Mouse (Mus musculus): ENCODE results near the gene Atg3. TPM values are rescaled to one million over a fixed set of nuclear protein-coding genes. Genes with fewer than 3 reads are reported as not detected.

Atg3 gene
- polyA plus RNA-seq, 1 experiment from 2014 or later, result 49.5 TPM

GRCm38 (mm10) chr16:45196816-45197215 is 38.2 kb downstream of the Atg3 start:
- Histone ChIP-seq H3K4me2 (replicated peaks; ENCODE audit: low read depth) (no peak overlapping the region), H3K36me3 (ENCODE audit: control insufficient read depth, insufficient read depth) (no peaks in the 10 kb centered on the region), H3K27ac (ENCODE audit: low read depth, low read length) (no peak overlapping the region), H3K4me3 (ENCODE audit: low read depth, low read length) (no peak overlapping the region), H3K4me1 (replicated peaks; ENCODE audit: control insufficient read depth, insufficient read depth, low read length) (no peaks in the 10 kb centered on the region), H3K27me3 (replicated peaks; ENCODE audit: control insufficient read depth, insufficient read depth, low read length) (no peaks in the 10 kb centered on the region), H3K9me3 (ENCODE audit: control insufficient read depth) (no peaks in the 10 kb centered on the region), H3K9ac (ENCODE audit: low read depth, low read length) (no peak overlapping the region)
- ATAC-seq, result peak; percentile 47; the same call in 1 of the 2 replicates
- 33% methylated on average over 6 of the region's 6 CpGs for WGBS
- TF ChIP-seq CTCF (IDR thresholded peaks at IDR 0.05; ENCODE audit: low read depth), result peak; percentile 91

GRCm38 (mm10) chr16:45201395-45201794 is 42.8 kb downstream of the Atg3 start:
- Histone ChIP-seq H3K27ac (ENCODE audit: low read depth, low read length) (no peak overlapping the region), H3K27me3 (replicated peaks; ENCODE audit: control insufficient read depth, insufficient read depth, low read length) (no peaks in the 10 kb centered on the region), H3K4me2 (replicated peaks; ENCODE audit: low read depth) (no peak overlapping the region), H3K9me3 (ENCODE audit: control insufficient read depth) (no peaks in the 10 kb centered on the region), H3K9ac (ENCODE audit: low read depth, low read length) (no peak overlapping the region), H3K4me3 (ENCODE audit: low read depth, low read length) (no peak overlapping the region), H3K36me3 (ENCODE audit: control insufficient read depth, insufficient read depth) (no peaks in the 10 kb centered on the region), H3K4me1 (replicated peaks; ENCODE audit: control insufficient read depth, insufficient read depth, low read length) (no peaks in the 10 kb centered on the region)
- TF ChIP-seq CTCF (IDR thresholded peaks at IDR 0.05; ENCODE audit: low read depth), result no peak
- WGBS, result 94% methylated on average over 2 of the region's 2 CpGs
- ATAC-seq, result no peak

GRCm38 (mm10) chr16:45204438-45204837 is 45.9 kb downstream of the Atg3 start:
- 81% methylated on average over 4 of the region's 4 CpGs for WGBS
- no peak overlapping the region for H3K4me3 ChIP-seq (ENCODE audit: low read depth, low read length)
- no peak overlapping the region for H3K27ac ChIP-seq (ENCODE audit: low read depth, low read length)
- no peak for TF ChIP-seq CTCF (IDR thresholded peaks at IDR 0.05; ENCODE audit: low read depth)
- H3K4me2 ChIP-seq (replicated peaks; ENCODE audit: low read depth), result no peak overlapping the region
- no peaks in the 10 kb centered on the region for H3K36me3 ChIP-seq (ENCODE audit: control insufficient read depth, insufficient read depth)
- no peaks in the 10 kb centered on the region for H3K4me1 ChIP-seq (replicated peaks; ENCODE audit: control insufficient read depth, insufficient read depth, low read length)
- H3K9me3 ChIP-seq (ENCODE audit: control insufficient read depth), result no peaks in the 10 kb centered on the region
- H3K9ac ChIP-seq (ENCODE audit: low read depth, low read length), result no peak overlapping the region
- no peak for ATAC-seq
- no peaks in the 10 kb centered on the region for H3K27me3 ChIP-seq (replicated peaks; ENCODE audit: control insufficient read depth, insufficient read depth, low read length)

- Histone ChIP-seq H3K9me3 (ENCODE audit: control insufficient read depth) (no peaks in the 10 kb centered on the region), H3K27ac (ENCODE audit: low read depth, low read length) (no peak overlapping the region), H3K4me3 (ENCODE audit: low read depth, low read length) (no peak overlapping the region), H3K27me3 (replicated peaks; ENCODE audit: control insufficient read depth, insufficient read depth, low read length) (no peaks in the 10 kb centered on the region), H3K4me1 (replicated peaks; ENCODE audit: control insufficient read depth, insufficient read depth, low read length) (no peaks in the 10 kb centered on the region), H3K4me2 (replicated peaks; ENCODE audit: low read depth) (no peak overlapping the region), H3K36me3 (ENCODE audit: control insufficient read depth, insufficient read depth) (no peaks in the 10 kb centered on the region), H3K9ac (ENCODE audit: low read depth, low read length) (no peak overlapping the region)
- no peak for ATAC-seq
- TF ChIP-seq CTCF (IDR thresholded peaks at IDR 0.05; ENCODE audit: low read depth), result no peak
- WGBS, result 80% methylated on average over 12 of the region's 12 CpGs
These were observed 46.5 kb downstream of the Atg3 start for GRCm38 (mm10) chr16:45204859-45205670.

GRCm38 (mm10) chr16:45222016-45222415 is 63.4 kb downstream of the Atg3 start:
- Histone ChIP-seq H3K4me3 (ENCODE audit: low read depth, low read length) (no peak overlapping the region), H3K4me2 (replicated peaks; ENCODE audit: low read depth) (no peak overlapping the region), H3K4me1 (replicated peaks; ENCODE audit: control insufficient read depth, insufficient read depth, low read length) (no peaks in the 10 kb centered on the region), H3K27me3 (replicated peaks; ENCODE audit: control insufficient read depth, insufficient read depth, low read length) (no peaks in the 10 kb centered on the region), H3K9me3 (ENCODE audit: control insufficient read depth) (no peaks in the 10 kb centered on the region), H3K9ac (ENCODE audit: low read depth, low read length) (no peak overlapping the region), H3K27ac (ENCODE audit: low read depth, low read length) (no peak overlapping the region), H3K36me3 (ENCODE audit: control insufficient read depth, insufficient read depth) (no peaks in the 10 kb centered on the region)
- ATAC-seq, result no peak
- 61% methylated on average over 2 of the region's 2 CpGs for WGBS
- TF ChIP-seq CTCF (IDR thresholded peaks at IDR 0.05; ENCODE audit: low read depth), result no peak

GRCm38 (mm10) chr16:45222771-45223170 is 64.2 kb downstream of the Atg3 start:
- ATAC-seq, result no peak
- WGBS, result 75% methylated on average over 3 of the region's 3 CpGs
- Histone ChIP-seq H3K9me3 (ENCODE audit: control insufficient read depth) (no peaks in the 10 kb centered on the region), H3K4me1 (replicated peaks; ENCODE audit: control insufficient read depth, insufficient read depth, low read length) (no peaks in the 10 kb centered on the region), H3K27me3 (replicated peaks; ENCODE audit: control insufficient read depth, insufficient read depth, low read length) (no peaks in the 10 kb centered on the region), H3K4me3 (ENCODE audit: low read depth, low read length) (no peak overlapping the region), H3K4me2 (replicated peaks; ENCODE audit: low read depth) (no peak overlapping the region), H3K36me3 (ENCODE audit: control insufficient read depth, insufficient read depth) (no peaks in the 10 kb centered on the region), H3K27ac (ENCODE audit: low read depth, low read length) (no peak overlapping the region), H3K9ac (ENCODE audit: low read depth, low read length) (no peak overlapping the region)
- no peak for TF ChIP-seq CTCF (IDR thresholded peaks at IDR 0.05; ENCODE audit: low read depth)
